Mouse (Mus musculus): Measurements from ENCODE around the gene Rhbg. TPM values are rescaled to one million over a fixed set of nuclear protein-coding genes. Genes with fewer than 3 reads are reported as not detected.
"Not testable (repeated sequence)": the region's sequence is repeated elsewhere in the genome, so short reads cannot be mapped to it uniquely, and the experiment has no call there.

The Rhbg gene
- 10.5 and 11.0 TPM in 2 replicates for polyA plus RNA-seq (2012; rRNA removed)
- 17.0 and 17.2 TPM in 2 replicates for polyA plus RNA-seq (2014; fragmentation: Nextera tagmentation; extraction: Ambion mirVana)

- Histone ChIP-seq H3K9me3 (ENCODE audit: control insufficient read depth, low read length) (no peaks in the 10 kb centered on the region), H3K4me1 (ENCODE audit: control insufficient read depth, insufficient read depth, low read length) (no peaks in the 10 kb centered on the region), H3K4me2 (replicated peaks; ENCODE audit: low read depth, low read length, severe bottlenecking) (peak within 1 kb of the TSS; percentile 64), H3K36me3 (ENCODE audit: control insufficient read depth, insufficient read depth, low read length) (no peaks in the 10 kb centered on the region), H3K27ac (replicated peaks; ENCODE audit: low read depth, low read length) (no peak within 1 kb of the TSS), H3K9ac (ENCODE audit: low read depth, low read length, severe bottlenecking) (peak within 1 kb of the TSS; percentile 42; the same call in 1 of the 2 replicates), H3K4me3 (replicated peaks; ENCODE audit: low read length) (peak within 1 kb of the TSS; percentile 36), H3K27me3 (ENCODE audit: control insufficient read depth, insufficient read depth, low read length) (peaks cover 26% of the 10 kb centered on the region)
- ATAC-seq (ENCODE audit: low FRiP score, low read depth) (no peak), DNase-seq (ENCODE audit: low spot score) (no peak)
- TF ChIP-seq POLR2A (IDR thresholded peaks at IDR 0.05; ENCODE audit: borderline replicate concordance, extremely low read depth, insufficient read depth, insufficient read length), result no peak
- WGBS, result under 1% methylated on average over 34 of the region's 34 CpGs
Measured at GRCm38 (mm10) chr3:88254268-88254926, at the start of gene Rhbg. TSS of gene Rhbg (minus strand) at chr3:88254709.

GRCm38 (mm10) chr3:88299172-88299571, 44.7 kb upstream of the Rhbg start:
- H3K4me2 ChIP-seq (replicated peaks; ENCODE audit: low read depth, low read length, severe bottlenecking), result no peak overlapping the region
- peaks cover 48% of the 10 kb centered on the region for H3K36me3 ChIP-seq (ENCODE audit: control insufficient read depth, insufficient read depth, low read length)
- H3K4me3 ChIP-seq (replicated peaks; ENCODE audit: low read length), result no peak overlapping the region
- ATAC-seq (ENCODE audit: low FRiP score, low read depth) (no peak), DNase-seq (ENCODE audit: low spot score) (no peak)
- WGBS, result 95% methylated on average over 1 of the region's 1 CpGs
- peaks cover 12% of the 10 kb centered on the region for H3K4me1 ChIP-seq (ENCODE audit: control insufficient read depth, insufficient read depth, low read length)
- no peak for TF ChIP-seq POLR2A (IDR thresholded peaks at IDR 0.05; ENCODE audit: borderline replicate concordance, extremely low read depth, insufficient read depth, insufficient read length)
- no peak overlapping the region for H3K9ac ChIP-seq (ENCODE audit: low read depth, low read length, severe bottlenecking)
- H3K9me3 ChIP-seq (ENCODE audit: control insufficient read depth, low read length), result no peaks in the 10 kb centered on the region
- no peaks in the 10 kb centered on the region for H3K27me3 ChIP-seq (ENCODE audit: control insufficient read depth, insufficient read depth, low read length)
- H3K27ac ChIP-seq (replicated peaks; ENCODE audit: low read depth, low read length), result no peak overlapping the region

DNA sequence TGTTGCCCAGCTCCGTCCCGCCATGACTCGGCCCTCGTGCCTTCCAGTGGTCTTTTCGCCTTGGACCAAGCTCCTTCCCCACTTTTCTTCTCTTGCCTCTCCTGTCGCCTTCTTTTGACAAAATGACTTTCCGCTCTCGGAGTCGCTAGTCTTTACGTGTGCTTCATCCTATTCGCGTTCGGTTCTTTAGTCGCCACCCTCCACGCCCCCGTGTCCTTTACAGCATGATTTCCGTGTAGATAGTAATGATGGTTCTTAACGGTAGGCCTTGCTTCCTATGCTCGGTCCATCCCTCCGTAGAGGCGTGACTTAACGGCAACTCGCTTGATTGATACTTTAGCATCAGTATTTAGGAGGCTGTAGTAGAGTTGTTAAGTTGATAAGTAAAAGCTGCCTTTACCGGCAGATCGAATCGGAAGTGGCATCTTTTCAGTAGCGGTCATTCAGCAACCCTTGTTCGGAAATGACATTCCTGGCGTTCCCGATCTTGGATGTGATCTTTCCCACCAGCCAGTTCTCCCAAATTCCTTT, 42.9 kb upstream of the Rhbg start:
- no peak for TF ChIP-seq POLR2A (IDR thresholded peaks at IDR 0.05; ENCODE audit: borderline replicate concordance, extremely low read depth, insufficient read depth, insufficient read length)
- Histone ChIP-seq H3K36me3 (ENCODE audit: control insufficient read depth, insufficient read depth, low read length) (peaks cover 32% of the 10 kb centered on the region), H3K27me3 (ENCODE audit: control insufficient read depth, insufficient read depth, low read length) (no peaks in the 10 kb centered on the region), H3K9me3 (ENCODE audit: control insufficient read depth, low read length) (no peaks in the 10 kb centered on the region), H3K9ac (ENCODE audit: low read depth, low read length, severe bottlenecking) (peak overlapping the region; percentile 84), H3K4me1 (ENCODE audit: control insufficient read depth, insufficient read depth, low read length) (peaks cover 12% of the 10 kb centered on the region), H3K27ac (replicated peaks; ENCODE audit: low read depth, low read length) (peak overlapping the region; percentile 86), H3K4me2 (replicated peaks; ENCODE audit: low read depth, low read length, severe bottlenecking) (peak overlapping the region; percentile 70), H3K4me3 (replicated peaks; ENCODE audit: low read length) (peak overlapping the region; percentile 80)
- under 1% methylated on average over 30 of the region's 30 CpGs for WGBS
- DNase-seq (ENCODE audit: low spot score) (peak; percentile 17), ATAC-seq (ENCODE audit: low FRiP score, low read depth) (no peak)

DNA sequence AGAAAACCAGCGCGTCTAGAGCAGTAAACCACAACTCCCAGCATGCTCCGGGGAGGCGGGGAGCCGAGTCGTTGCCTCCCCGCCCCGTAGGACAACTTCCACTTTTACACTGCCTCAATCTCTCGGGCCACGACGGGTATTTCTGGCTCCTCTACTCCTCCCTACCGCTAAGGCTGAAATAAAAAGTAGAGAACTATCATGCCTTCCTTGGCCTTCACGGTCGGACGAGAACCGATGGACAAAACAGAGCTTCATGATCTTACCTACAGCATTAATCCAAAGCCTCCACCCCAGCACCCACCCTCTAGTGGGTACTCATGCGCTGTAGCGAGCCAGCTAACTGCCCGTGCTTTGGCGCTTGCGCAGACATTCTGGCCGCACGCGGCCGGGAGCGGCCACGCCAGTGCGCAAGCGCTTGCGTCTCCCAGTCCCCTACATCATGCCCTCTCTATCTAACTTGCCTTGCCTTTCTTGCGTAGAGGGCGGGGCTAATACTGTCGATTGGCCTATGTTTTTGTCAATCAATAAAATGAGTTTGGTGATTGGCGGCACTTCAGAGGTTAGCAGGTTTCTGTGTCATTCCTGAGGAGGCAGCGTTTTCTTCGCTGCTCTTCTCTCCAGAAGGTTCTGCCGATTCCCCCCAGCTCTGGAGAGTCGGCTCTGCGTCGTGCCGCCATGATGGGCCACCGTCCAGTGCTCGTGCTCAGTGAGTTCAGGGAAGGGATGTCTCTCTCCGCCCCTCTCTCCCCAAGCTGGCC, 42.2 kb upstream of the Rhbg start, which contains the start of the genes Tsacc and Cct3:
Tsacc (minus strand) TSS at position 439 of the 758 bp plus-strand sequence.
Cct3 (plus strand) TSS at position 556 of the 758 bp plus-strand sequence.
- H3K9ac ChIP-seq (ENCODE audit: low read depth, low read length, severe bottlenecking), result peak within 1 kb of the TSS; percentile 84
- peak within 1 kb of the TSS; percentile 70 for H3K4me2 ChIP-seq (replicated peaks; ENCODE audit: low read depth, low read length, severe bottlenecking)
- H3K4me1 ChIP-seq (ENCODE audit: control insufficient read depth, insufficient read depth, low read length), result peaks cover 12% of the 10 kb centered on the region
- no peaks in the 10 kb centered on the region for H3K9me3 ChIP-seq (ENCODE audit: control insufficient read depth, low read length)
- peak; percentile 98 for ATAC-seq (ENCODE audit: low FRiP score, low read depth)
- peaks cover 26% of the 10 kb centered on the region for H3K36me3 ChIP-seq (ENCODE audit: control insufficient read depth, insufficient read depth, low read length)
- DNase-seq (ENCODE audit: low spot score), result peak; percentile 98
- H3K4me3 ChIP-seq (replicated peaks; ENCODE audit: low read length), result peak within 1 kb of the TSS; percentile 80
- TF ChIP-seq POLR2A (IDR thresholded peaks at IDR 0.05; ENCODE audit: borderline replicate concordance, extremely low read depth, insufficient read depth, insufficient read length), result peak; percentile 79; the same call in 1 of the 2 replicates
- H3K27ac ChIP-seq (replicated peaks; ENCODE audit: low read depth, low read length), result peak within 1 kb of the TSS; percentile 86
- under 1% methylated on average over 44 of the region's 44 CpGs for WGBS
- no peaks in the 10 kb centered on the region for H3K27me3 ChIP-seq (ENCODE audit: control insufficient read depth, insufficient read depth, low read length)

DNA sequence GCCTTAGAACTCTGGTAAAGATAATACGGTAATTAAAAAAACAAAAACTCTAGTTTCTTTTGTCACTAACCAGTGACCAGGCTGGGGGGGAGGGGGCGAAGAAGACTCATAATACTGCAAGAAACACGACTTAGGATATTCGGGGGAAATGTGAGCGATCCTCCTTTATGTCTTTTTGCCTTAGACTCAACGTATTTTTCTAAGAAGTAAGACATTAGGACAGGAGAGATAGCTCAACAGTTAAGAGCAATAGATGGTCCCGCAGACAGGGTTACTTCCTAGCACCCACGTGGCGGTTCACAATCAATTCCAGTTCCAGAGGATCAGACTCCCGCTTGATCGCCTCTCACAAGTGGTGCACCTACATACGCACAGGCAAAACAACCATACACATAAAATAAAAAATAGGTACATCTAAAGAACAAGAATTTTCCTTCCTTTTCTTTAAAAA, 41.6 kb upstream of the Rhbg start:
- H3K27me3 ChIP-seq (ENCODE audit: control insufficient read depth, insufficient read depth, low read length), result no peaks in the 10 kb centered on the region
- TF ChIP-seq POLR2A (IDR thresholded peaks at IDR 0.05; ENCODE audit: borderline replicate concordance, extremely low read depth, insufficient read depth, insufficient read length), result no peak
- peak overlapping the region; percentile 63 for H3K4me2 ChIP-seq (replicated peaks; ENCODE audit: low read depth, low read length, severe bottlenecking)
- peak overlapping the region; percentile 80 for H3K4me3 ChIP-seq (replicated peaks; ENCODE audit: low read length)
- peak overlapping the region; percentile 64 for H3K9ac ChIP-seq (ENCODE audit: low read depth, low read length, severe bottlenecking)
- DNase-seq (ENCODE audit: low spot score), result no peak
- H3K27ac ChIP-seq (replicated peaks; ENCODE audit: low read depth, low read length), result peak overlapping the region; percentile 81
- H3K36me3 ChIP-seq (ENCODE audit: control insufficient read depth, insufficient read depth, low read length), result peaks cover 19% of the 10 kb centered on the region
- no peak for ATAC-seq (ENCODE audit: low FRiP score, low read depth)
- 1% methylated on average over 12 of the region's 12 CpGs for WGBS
- H3K4me1 ChIP-seq (ENCODE audit: control insufficient read depth, insufficient read depth, low read length), result peaks cover 12% of the 10 kb centered on the region
- no peaks in the 10 kb centered on the region for H3K9me3 ChIP-seq (ENCODE audit: control insufficient read depth, low read length)

DNA sequence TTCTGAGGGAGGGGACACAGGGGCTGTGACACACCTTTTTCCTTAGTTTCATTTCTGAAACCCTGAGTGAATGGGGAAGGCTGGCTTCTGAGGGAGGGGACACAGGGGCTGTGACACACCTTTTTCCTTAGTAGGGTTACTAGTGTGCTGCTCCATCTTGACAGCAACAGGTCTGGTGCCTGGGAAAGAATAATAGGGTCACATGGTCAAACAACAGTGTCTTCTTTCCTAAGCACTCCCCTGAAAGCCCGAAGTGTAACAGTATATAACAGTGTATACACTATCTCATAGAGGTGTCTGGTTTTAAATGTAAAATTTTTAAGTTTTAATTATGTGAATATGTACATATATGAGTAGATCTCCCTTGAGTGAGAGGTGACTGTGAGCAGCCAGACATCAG, 40.8 kb upstream of the Rhbg start:
- H3K9ac ChIP-seq (ENCODE audit: low read depth, low read length, severe bottlenecking), result peak overlapping the region; percentile 64; the same call in 1 of the 2 replicates

More for the DNA sequence above, 40.8 kb upstream of the Rhbg start:
- DNase-seq (ENCODE audit: low spot score); H3K27me3 ChIP-seq (ENCODE audit: control insufficient read depth, insufficient read depth, low read length); H3K9me3 ChIP-seq (ENCODE audit: control insufficient read depth, low read length); ATAC-seq (ENCODE audit: low FRiP score, low read depth); H3K27ac ChIP-seq (replicated peaks; ENCODE audit: low read depth, low read length): not testable (repeated sequence)
- peaks cover 11% of the 10 kb centered on the region for H3K36me3 ChIP-seq (ENCODE audit: control insufficient read depth, insufficient read depth, low read length)
- WGBS, result 78% methylated on average over 1 of the region's 1 CpGs
- H3K4me3 ChIP-seq (replicated peaks; ENCODE audit: low read length), result 0 out of 2 replicates have a peak overlapping the region, but pooled peaks have one; percentile 80
- 0 out of 2 replicates have a peak overlapping the region, but pooled peaks have one; percentile 63 for H3K4me2 ChIP-seq (replicated peaks; ENCODE audit: low read depth, low read length, severe bottlenecking)
- H3K4me1 ChIP-seq (ENCODE audit: control insufficient read depth, insufficient read depth, low read length), result peaks cover 12% of the 10 kb centered on the region
